Mouse (Mus musculus) heart, adult 8-10 months (tissue): ENCODE data around the gene Palb2. TPM values are rescaled to one million over a fixed set of nuclear protein-coding genes. Genes with fewer than 3 reads are reported as not detected.

Experiments used
- DNase-seq: peaks from one replicate; pipeline ENCODE4 v3.0.0; 2022; ENCODE audit warnings: low spot score
- total RNA-seq, 4 experiments: library from RNA; stranded (reverse); gene quantifications; 2 replicates each; pipeline ENCODE4 v1.2.4; 2022

The Palb2 gene
- total RNA-seq, 4 experiments from 2014 or later, result 0.38 to 1.2 (median 1.0) TPM

DNA sequence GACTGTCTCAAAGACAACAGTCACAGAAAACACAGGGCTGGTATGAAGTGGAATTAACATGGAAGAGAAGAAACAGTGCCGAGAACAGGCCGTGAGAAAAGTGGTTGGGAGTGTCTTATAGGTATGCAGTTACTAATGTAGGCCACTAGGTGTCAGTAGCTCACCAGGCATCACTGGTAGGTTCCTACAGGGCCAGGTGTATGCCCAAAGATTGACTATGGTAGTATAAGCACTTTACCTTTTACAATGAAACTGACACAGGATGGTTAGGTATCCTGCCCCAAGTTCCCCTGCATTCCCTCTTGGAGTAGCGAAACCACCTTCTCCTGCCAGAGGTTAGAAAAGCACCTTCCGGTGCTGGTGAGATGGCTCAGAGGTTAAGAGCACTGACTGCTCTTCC, 33.6 kb downstream of the Palb2 start:
- peak; percentile 33 for DNase-seq

DNA sequence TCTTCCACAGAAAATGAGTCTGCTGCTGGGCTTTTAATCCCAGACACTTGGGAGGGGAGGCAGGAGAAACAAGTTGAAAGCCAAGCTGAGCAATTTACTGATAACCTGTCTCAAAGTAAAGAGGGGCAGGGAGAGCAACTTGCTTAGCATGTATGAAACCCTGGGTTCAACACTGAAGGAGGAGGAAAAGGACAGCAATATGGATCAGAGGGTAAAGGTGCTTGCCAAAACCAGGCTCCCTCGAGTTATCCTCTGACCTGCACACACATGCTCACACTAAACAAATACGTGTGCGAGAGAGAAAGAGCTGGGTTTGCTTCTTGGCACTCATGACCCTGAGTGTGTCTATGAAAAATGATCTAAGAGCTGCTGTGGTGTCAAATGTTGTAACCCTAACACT, 34.8 kb downstream of the Palb2 start:
- DNase-seq, result no peak

DNA sequence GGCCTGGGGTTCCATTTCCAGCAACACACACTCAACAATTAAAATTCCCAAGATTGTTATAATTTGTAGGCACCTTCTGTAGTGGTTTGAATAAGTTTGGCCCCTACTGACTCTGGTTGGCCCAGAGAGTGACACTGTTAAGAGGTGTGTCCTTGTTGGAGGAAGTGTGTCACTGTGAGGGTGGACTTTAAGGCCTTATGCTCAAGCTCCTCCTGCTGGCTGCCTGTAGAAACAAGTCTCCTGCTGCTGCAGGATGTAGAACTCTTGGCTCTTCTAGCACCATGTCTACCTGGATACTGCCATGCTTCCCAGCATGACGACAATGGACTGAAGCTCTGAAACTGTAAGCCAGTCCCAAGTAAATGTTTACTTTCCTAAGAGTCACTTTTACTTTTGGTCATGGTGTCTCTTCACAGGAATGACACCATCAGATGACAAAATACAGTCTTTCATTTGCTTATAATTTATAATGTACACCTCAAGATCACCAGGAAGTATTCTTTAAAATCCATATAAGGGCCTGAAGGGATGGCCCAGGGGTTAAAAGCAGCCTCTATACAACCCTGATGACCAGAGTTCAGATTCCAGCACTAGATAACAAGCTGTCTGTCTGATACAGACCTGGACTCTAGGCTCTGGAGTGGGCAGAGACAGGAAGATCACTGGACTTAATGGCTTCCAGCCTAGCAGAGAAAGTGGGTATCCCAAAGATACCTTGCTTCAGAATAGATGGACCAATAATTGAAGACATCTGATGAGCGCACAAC, 38.0 kb downstream of the Palb2 start:
- no peak for DNase-seq

DNA sequence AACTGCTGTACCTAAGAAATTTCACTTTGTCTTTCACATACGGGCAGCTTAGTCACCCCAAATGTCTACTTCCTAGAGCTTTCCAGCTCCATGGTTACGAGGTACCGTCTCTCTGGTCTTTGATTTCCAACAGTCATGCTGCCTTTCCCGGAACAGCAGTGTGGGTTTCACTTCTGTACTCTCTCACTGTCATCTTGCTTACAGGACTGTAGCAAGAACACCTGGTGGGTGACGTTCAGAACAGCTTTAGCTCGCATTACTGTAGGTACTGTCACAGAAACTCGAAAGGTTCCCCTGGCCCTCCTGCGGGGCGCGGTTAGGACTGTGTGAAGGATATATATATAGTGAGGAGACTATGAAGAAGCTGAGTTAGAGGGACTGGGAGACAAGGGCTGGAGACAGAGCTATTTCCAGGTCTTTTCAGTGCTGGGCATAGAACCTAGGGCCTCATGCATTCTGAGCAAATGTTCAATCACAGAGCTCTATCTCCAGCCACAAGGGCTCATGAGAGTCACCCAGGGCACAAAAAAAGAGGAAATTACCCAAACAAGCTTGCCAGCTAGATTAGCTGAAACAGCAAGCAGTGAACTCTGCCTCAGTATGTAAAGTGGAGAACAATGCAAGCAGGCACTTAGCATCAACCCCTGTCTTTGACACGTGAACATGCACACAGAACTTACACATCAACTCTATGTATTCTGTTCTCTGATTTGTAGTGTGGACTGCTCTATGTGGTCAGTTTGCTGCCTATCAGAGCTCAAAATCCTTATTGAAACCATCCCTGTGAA, 45.4 kb downstream of the Palb2 start:
- DNase-seq, result no peak

DNA sequence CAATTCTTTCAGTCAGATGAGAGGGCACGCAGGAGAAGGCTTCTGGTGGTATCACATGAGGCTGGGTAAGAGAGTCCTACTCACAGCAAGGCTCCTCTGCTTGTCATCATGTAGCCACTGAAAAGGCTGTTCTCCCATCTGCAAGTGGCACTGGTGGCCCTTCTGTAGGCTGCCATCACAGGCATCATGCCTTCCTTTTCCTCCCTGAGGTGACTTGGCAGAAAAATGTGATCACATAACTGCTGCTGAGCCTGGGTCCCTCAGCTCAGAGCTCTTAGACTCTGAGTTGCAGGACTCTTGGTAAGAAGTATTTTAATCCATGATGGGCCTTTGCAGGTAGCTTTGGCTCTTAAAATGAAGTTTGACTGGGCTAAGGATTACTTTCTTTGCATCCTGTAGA, 51.7 kb downstream of the Palb2 start:
- no peak for DNase-seq

DNA sequence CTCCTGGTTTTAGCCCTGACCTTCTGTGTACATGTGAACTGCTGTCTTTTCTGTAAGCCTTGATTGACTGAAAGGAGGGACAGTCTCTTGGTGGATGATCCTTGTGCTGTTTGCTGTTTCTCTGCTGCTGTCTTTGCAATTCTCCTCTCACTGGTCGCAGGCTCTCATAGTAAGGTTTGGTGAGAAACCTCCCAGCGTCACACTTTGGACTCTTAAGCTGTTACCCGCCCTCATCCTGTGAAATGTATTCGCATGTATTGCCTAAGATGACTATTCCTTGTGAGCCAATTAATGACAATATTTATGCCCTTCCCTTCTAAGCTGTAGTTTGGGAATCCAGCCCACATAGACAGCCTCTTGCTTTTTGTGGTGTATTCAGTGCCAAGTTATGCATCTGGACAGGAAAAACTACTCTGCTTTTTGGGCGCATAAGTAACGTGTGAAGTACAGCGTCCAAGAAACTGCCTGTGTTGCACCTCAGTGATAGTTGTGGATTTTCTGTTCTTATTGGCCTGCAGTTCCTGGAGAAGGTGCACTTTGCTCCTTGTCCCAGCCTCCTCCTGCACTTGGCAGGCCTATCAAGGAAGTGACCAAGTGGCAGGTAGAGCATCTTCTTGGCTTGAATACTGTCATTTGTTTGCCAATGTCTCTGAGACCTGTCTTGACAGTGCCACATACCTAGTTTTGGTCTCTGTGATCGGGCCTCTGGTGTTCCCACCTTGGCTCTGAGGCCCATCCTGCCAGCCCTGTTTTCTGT, 52.8 kb downstream of the Palb2 start:
- DNase-seq, result no peak

DNA sequence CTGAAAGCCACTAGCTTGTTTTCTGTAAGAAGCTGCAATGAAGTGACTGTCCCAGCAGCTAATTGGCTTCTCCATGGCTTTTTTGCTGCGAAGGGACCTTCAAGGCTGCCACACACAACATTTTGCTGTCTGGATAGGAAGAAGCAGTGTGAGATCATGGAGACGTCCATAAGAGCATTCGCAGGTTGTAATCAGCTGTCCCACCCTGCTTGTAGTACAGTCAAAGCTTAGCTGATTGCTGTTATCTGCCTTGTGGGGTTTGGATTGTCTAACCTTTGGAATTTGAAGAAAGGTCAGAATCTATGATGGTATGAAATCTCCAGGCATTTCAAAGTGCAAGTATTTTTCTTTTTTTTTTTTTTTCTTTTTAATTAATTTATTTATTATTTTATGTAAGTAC, 58.4 kb downstream of the Palb2 start:
- DNase-seq, result no peak

DNA sequence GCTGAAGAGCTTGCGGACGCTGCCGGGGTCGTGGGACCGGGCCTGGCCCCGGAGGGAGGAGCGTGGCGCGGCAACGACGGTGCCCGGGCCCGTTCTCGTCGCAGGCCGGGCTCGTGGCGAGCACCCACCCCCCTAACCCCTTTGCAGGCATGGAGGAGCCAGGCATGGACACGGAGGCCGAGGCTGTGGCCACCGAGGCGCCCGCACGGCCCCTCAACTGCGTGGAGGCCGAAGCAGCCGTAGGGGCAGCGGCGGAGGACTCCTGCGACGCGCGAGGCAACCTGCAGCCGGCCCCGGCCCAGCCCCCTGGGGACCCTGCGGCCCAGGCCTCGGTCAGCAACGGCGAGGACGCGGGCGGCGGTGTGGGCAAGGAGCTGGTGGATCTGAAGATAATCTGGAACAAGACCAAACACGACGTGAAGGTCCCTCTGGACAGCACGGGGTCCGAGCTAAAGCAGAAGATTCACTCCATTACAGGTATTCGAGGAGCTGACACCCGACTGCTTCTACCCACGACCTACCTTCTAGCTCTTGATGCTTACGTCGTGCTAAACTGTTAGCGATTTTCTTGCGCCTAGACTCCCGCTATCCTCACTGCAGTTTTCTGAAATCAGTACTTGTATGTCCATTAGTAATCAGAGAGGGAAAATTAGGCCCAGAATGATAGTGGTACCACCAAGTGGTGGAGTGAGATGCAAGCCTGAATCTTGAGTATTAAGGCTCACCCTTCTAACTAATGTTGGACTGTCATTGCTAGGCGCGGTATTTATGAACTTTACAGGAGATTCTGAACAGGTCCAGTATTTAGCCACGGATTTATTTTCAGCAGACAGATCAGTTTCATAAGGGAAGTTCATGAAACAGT, 65.0 kb downstream of the Palb2 start:
- peak; percentile 19 for DNase-seq

DNA sequence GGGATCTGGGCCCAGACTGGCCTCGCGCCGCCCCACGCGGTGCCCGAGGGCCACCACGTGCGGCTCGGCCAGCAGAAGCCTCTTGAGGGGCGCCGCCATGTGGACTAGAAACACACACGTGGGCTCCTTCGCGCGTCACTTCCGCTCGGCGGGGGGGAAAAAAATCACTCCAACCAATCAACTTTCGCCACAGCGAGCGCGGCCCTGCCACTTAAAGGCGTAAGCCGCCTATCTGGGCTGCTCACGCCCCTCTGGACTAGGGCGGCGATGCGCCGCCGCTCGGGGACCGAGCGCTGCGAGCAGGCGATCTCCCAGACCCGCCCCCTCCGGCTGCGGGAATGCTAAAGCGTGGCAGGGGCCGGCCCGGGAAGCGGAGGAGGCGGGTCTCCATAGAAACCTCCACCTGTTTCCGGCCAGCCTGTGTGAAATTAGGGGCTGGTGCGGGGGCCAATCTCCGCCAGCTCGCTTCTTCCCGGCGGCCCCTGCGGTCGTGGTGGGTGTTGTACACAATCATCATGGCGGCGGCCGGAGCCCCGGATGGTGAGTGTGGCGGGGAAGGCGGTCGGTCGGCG, 65.8 kb downstream of the Palb2 start, which contains the start of the genes Ubfd1 and Ears2:
Ubfd1 (plus strand) TSS at position 231 of the 572 bp plus-strand sequence.
Ears2 (minus strand) TSS at position 319 of the 572 bp plus-strand sequence.
- peak; percentile 98 for DNase-seq

DNA sequence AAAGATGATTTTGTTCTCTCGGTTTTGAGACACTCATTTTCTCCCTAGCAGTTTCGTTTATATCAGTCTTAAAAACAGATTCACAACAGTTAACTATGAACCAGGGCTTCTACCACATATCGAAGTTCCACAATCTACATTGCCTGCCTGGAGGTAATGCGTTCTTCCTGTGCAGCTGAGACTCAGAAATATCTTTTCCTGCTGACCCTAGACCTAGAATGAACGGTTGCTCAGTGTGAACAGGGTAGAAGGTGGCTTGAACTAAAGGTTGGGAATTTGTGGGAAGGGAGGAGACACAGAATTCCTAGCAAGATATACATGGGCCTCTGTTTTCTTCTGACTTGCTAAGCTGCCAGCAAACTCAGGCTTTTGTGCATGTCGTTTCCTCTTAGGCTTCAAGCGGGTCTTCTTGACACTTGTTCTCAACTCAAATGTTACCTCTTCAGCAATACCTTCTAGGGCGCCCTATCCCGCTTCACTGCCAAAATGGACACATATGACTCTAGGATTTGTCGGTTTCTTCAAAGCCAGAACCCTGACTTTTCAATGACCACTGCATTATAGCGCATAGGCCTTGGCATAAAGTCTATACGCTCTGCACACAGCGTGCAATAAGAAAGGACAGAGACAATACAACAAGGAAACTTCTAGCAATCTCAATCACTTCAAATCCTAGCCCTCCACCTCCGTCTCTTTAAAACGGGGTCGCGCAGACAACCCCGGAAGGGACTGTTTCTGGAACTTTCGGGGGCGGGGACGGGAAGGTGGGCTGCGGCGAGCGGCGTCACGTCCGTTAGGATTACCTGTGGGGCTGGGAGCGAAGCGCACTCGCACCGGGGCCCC, 66.5 kb downstream of the Palb2 start:
- no peak for DNase-seq

DNA sequence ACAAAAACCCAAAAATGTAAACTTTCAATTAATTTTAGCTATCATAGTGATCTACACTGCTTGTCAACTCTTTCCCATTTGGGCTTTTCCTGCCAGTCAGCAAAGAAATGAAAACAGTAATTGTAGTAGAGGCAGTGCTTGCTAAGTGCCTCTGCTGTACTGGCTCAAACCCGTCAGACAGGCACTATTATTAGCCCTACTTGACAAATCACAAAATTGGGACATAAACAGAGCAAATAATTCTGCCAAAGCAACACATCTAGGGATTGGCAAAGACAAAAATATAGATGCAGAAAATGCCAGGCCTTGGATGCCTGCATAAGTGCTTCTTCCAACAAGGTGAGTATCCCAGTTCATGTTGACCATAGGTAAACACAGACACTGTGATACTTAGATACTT, 67.1 kb downstream of the Palb2 start:
- DNase-seq, result no peak

Other genes with a start within 250 kb of the Palb2 start
- 10 to 100 TPM; 19.1 to 20.6 (median 20.1) TPM for gene Cog7, start 151.3 kb downstream of the Palb2 start, total RNA-seq
- gene Gga2, start 111.8 kb downstream of the Palb2 start, total RNA-seq, result 10 to 100 TPM; 31.7 to 39.2 (median 35.4) TPM
- 10 to 100 TPM; 32.5 to 41.6 (median 37.3) TPM for gene Ubfd1, start 65.8 kb downstream of the Palb2 start, total RNA-seq
- 10 to 100 TPM; 13.3 to 14.3 (median 13.7) TPM for gene Ears2, start 65.7 kb downstream of the Palb2 start, total RNA-seq
- 1,000 to 10,000 TPM; 1,624 to 1,874 (median 1,747) TPM for gene Ndufab1, start 31.1 kb downstream of the Palb2 start, total RNA-seq
- 10 to 100 TPM; 28.6 to 29.8 (median 29.1) TPM for gene Dctn5, start 56 bp upstream of the Palb2 start, total RNA-seq
- under 1 TPM; 0.31 to 0.66 (median 0.46) TPM for gene Plk1, start 26.5 kb upstream of the Palb2 start, total RNA-seq
- not detected for gene Ern2, start 53.2 kb upstream of the Palb2 start, total RNA-seq
- gene Chp2, start 86.5 kb upstream of the Palb2 start, total RNA-seq, result 1 to 10 TPM; 2.9 to 3.9 (median 3.3) TPM
- 1 to 10 TPM; 1.6 to 4.8 (median 2.1) TPM for gene Prkcb, start 155.8 kb upstream of the Palb2 start, total RNA-seq